Mouse (Mus musculus) retina, embryonic 14.5 days (tissue): ENCODE measurements around the gene Lmo1.
A peak's percentile ranks its signal among the peaks of the same experiment; 100 is the strongest.
"Not testable (repeated sequence)": the region's sequence is repeated elsewhere in the genome, so short reads cannot be mapped to it uniquely, and the experiment has no call there.

Experiments used
- DNase-seq: peaks from one replicate; pipeline ENCODE4 v3.0.0-alpha.2; 2015; ENCODE audit warnings: low spot score

Gene Lmo1

DNA sequence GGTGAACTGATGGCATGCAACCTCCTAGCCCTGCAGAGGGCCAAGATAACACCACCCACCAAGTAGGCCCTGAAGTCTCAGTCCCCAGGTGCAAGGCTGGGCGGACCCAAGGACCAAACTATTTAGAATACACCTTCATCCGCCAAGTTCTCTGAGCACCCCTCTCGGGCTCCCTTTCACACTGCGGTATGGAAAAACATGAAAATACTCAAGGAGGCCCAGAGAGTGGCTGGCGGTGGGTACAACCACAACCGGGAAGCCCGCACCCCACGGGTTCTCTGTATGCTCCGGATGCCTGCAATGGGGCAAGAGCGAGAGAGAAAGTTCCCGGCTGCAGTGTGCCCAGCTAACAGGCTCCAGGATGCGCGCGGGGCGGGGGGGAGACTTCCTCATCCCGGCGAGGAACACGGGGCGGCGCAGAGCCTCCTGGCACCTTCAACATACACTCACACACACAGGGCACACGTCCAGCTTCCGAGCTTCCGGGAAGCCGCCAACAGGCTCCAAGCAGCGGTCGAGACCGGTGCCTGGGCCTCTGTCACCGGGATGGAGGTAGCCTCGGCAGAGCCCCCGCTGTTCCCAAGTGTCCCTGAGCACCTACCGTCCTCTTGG, 564 bp downstream of the Lmo1 start:
- peak; percentile 57 for DNase-seq

DNA sequence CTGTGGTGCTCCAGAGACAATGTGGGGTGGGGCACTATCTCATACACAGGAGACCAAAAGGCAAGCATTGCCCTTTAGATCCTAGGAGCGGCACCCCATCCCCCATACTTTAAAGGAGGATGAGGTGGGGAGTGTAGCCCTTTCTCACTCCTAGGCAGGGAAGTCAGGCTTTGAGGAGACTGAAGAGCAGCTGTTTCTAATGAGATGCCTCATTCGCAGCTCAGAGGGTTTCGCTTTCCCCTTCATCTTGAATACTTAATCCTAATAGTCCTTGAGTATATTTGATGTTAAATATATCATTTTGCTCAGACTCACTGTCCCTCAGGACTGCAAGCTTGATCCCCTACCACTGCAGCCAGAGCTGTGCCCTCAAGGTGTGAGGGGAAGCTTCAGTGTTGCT, 3.1 kb downstream of the Lmo1 start:
- DNase-seq, result no peak

DNA sequence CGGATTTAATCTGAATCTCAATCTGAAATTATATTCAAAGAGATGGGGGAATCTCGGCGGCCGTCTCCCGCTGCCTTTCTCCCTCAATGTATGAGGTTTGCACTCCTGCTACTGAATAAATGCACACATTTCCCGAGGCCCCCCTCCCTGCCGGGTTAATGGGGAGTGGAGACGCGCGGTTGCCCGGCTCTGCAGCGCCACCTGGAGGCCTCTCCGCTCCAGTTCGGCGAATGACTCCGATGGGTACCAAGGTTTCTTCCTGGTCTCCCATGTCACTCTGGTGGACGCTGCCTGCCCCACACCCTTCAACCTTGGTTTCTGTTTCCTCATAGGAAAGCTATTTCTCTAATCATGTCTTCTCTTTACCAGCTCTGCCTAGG, 4.6 kb downstream of the Lmo1 start:
- DNase-seq, result peak; percentile 94

DNA sequence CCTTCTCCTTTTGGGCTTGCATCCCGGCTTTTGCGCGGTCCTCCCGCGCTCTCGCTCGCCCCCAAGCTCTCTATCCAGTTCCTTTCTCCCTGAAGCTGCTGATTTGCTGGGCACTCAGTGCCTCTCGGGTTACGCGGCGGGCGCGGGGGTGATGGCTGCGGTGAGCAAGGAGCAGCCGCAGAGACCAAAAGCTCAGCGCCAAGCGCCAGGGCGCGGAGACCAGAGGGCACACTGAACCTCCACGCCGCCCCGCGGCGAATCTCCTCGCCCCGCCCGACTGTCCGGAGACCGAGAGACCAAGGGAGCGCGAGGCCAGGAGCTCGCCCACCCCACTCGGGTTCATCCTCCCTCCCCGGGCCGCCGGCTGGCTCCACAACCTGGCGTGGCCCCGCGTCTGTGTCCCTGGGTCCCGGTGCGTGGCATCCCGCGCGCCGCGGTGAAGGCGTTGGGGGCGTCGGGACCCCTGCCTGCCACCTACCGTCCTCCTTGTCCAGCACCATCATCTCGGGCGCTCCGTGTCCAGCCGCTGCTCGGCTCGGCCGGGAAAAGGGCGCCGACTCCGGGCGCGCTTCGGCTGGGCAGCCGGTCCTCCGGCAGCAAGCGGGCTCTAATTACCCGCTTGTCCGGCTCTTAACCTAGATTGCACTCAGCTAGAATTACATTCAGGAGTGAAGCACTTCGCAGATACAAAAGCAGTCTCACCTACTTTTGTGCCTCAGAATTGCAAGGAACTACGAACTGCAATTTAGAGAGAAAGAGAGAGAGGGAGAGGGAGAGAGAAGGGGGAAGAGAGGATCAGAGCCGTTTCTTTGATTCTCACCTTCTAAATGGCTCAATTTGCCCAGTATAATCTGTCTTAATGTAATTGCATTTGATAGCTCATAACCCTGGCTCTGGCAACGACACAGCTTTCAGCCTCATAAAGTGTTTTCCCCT, 5.2 kb downstream of the Lmo1 start:
- peak; percentile 61 for DNase-seq

DNA sequence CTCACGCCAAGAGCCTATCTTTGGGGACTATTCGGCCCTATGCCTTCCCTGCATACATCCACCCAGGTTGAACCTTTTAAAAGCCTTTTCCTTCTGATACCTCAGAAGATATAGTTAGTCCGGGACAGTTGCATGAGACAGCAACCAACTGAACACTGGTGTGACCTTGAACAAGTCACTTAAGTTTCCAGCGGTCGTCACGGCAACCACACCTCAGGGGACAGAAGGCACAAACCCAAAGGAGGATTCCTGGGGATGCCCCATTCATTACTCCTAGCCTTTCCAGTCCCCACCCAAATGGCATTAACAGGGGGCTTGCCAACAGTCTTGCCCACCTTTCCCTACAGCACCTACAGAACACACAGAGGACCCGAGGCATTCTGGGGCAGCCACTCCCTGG, 6.3 kb downstream of the Lmo1 start:
- no peak for DNase-seq

DNA sequence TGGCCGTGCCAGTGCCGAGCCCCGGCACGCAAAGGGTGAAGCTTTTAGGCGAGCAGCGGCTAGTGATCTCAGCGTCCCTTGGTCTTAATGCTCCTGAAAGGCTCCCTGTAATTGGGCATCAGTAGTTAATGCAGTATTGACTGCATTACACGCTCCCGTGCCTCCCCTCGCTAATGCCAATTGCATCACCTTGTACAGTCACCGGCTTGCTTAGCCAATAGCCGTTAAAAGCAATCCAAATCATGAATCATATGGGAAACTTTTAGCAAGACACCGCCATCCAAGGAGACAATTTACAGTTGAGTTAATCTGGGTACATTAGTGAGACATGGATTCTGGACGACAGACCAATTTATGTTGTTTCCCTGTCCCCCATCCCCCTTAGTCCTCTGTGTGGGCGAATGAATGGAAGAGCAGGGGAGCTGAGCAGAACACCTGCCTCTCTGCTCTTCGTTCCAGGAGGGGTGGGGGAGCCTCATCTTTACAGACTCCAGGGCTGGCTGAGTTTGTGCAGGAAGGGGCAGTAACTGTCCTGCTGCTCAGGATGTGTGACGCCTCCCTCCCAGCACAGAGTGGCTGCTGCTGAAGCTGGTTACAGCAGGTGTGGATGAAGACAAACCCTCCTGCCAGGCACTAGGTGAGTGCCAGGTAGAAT, 8.9 kb downstream of the Lmo1 start:
- peak; percentile 78 for DNase-seq

DNA sequence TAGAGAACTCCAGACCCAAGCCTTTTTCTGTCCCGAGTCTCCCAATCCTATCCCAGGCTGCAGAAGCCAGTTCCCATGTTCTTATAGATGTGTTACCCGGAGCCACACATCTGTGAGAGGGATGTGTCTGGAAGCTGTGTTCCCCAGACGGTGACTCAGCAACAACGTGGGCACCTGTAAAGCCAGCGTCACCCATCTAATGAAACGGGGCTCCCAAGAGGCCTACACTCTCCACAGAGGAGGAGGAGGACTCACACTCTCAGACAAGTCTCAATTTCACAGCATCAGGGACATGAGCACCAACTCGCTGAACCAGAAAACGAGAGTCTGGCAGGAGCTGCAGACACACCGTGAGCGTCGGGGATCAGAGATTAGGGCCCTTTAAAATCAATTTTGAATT, 20.7 kb downstream of the Lmo1 start:
- no peak for DNase-seq

DNA sequence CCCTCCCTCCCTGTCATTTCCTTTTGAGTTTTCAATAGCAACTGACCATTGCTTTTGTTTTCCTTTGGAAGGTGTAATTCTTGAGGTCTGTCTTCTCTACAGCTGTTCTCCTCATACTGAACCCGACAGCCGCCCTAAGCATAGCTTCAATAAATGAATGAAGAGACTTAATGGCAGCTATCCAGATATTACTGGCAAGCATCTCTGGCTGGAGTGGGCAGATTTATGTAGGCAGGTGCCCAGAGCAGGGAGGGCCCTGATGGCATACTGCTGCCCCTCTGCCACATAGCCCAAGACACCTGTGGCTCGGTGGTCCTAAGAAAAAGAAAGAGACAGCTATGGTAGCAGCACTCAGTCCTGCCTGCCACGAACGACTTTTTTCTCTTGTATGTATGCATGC, 21.5 kb downstream of the Lmo1 start:
- DNase-seq, result no peak

DNA sequence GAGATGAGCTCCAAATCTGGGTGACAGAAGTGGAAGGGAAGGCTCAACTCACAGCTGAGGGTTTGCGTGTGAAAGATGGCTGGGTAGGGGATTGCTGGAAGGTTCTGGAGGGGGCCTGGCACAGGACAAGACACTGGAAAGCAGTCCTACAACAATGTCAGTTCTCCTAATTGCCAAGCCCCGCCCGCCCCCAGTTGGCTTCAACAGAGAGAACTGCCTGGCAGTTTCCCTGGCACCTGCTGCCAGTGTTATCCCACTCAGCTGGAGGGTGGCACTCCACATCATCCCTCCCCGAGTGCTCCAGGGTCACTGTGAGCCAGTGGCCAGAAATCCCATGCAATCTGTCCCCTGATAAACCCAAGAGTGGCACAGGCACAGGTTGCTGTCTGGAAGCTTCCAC, 23.9 kb downstream of the Lmo1 start:
- no peak for DNase-seq

DNA sequence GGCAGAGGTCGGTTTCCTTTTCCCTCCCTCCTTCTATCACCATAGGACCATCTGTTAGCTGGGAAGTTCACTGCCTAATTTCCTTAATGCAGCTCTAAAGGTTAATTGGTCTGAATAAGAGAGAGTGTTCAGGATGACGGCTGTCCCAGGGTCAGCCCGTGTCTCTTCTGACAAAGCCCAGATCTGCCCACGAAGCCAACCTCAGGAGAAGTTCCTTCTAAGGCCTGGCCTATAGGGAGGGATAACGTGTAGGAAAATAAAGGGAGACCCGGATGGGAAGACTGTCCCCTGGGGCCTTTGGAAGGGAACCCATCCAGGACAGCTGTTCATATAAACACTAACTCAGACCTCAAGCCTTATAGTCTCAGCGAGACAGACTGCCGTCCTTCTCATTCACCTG, 29.8 kb downstream of the Lmo1 start:
- DNase-seq, result peak; percentile 51

DNA sequence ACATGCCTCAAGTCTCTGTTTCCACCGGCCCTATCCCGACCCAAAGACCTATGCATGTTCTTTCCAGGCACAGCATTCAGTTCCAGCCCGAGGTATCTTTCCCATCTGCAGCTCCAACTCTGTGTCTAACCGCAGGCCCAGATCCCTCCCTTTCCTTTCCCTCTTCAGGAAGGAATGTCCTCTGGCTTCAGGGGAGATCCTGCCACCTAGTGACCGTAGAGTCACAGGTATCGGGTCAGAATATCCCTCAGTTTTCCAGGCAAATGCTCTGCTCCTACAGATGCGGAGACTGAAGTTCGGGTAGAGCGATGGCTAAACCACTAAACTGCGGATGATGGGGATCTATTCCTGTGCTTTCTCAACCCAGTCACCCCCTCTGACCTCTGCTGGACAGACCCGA, 30.3 kb downstream of the Lmo1 start:
- no peak for DNase-seq

DNA sequence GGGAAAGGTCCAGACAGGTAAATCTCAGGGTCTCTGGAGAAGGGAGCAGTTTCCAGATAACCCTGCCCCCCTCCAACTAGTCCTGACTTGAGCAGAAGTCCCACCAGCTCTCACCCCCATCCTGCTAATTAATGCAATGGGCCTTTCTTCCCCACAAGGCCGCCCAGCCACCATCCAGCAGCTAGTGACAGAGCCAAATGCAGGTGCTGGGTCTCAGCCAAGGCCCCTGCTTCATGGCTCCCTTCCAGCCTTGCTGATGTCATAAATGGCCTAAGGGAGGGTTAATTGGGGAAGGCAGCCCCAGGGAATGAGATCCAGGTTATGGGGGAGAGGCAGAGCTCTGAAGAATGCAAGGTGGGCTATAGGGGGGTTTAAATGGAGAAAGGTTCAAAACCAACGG, 32.4 kb downstream of the Lmo1 start:
- DNase-seq, result no peak

DNA sequence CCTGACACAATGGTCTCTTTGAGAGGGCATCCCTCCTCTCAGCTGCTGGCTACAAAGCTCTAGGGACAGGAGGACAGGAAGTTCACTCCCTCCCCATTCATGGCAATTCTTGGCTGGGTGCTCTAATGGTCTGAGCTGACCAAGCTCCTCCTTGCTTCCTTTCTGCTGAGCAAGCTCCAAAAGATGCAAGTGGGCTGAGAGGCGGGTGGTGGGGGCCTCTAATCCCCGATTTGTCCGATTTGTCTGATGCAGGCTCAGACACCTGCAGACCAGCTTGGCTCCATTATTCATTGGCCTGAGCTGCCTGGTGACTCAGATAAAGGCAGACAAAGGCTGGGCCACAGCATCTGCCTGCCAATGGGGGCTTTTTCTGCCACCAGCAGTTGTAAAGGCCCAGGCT, 33.3 kb downstream of the Lmo1 start:
- peak; percentile 23 for DNase-seq

DNA sequence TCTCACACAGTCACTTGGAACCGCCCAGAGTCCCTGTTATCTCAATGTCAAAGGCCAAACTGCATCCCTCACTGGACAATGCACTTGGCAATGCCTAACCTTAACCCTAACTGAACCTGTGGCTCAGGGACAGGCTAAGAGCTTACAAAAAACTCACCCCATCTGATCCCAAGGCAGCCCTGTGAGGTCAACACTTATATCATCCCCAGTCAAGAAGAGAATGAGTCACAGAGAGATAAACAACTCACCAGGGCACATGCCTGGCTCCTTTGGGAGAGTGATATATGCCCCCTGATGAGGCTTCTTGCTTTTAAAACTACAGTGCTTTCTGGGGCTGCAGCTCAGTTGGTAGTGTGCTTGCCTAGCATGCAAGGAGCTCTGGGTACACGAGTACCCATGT, 34.0 kb downstream of the Lmo1 start:
- DNase-seq, result no peak

DNA sequence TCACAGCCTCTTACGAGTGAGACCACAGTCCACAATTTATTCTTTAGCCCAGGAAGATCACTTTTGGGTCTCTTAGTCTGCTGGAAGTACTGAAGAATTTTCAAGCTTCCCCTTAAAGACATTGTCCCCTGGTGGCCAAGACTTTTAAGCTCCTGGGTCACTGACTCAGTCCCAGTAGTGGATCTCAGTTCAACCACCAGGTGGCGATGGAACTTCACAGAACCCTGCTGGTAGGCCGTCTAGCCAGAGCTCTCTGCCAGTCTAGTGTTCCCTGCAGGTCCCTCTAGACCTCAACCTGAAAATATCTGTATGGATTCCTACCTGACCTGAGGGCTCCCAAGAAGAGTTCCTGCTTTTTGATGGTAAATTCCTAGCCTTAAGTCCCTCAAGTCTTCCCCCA, 35.6 kb downstream of the Lmo1 start:
- peak; percentile 98 for DNase-seq

DNA sequence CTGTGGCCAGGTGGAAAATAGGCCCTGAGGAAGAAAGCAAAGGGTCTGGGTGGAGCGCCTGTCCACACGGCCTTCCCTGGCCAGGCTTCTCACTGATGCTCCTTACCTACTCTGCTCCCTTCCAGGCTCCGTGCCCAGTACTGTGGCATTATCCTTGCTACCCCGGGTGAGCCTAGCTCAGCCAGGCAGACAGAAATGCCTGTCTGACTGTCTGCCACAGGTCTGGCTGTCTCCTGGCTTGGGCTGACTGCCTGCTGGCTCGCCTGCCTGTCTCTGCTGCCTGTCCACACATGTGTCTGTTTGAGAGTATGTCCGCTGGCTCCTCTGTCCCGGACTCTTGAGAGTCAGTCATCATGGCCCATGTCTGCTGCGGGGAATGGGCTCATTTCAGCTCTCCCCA, 37.6 kb downstream of the Lmo1 start:
- no peak for DNase-seq

DNA sequence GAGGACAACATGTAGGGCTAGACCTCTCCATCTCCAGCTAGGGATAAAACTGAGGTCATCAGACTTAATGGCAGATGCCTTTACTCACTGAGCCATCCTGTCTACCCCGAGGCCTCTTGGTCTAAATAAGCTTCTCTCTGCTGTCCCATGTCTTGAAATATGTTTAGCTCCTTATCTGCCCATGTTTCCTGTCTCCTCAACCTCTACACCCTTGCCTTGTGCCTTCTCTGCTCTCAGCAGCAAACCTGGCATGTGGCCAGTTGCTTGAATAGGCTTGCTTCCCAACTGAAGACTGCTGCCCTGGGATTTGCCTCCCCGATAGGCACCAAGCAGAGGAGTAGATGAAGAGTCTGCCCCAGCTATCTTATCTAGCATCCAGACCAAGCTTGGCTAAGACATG, 43.4 kb downstream of the Lmo1 start:
- DNase-seq, result no peak

DNA sequence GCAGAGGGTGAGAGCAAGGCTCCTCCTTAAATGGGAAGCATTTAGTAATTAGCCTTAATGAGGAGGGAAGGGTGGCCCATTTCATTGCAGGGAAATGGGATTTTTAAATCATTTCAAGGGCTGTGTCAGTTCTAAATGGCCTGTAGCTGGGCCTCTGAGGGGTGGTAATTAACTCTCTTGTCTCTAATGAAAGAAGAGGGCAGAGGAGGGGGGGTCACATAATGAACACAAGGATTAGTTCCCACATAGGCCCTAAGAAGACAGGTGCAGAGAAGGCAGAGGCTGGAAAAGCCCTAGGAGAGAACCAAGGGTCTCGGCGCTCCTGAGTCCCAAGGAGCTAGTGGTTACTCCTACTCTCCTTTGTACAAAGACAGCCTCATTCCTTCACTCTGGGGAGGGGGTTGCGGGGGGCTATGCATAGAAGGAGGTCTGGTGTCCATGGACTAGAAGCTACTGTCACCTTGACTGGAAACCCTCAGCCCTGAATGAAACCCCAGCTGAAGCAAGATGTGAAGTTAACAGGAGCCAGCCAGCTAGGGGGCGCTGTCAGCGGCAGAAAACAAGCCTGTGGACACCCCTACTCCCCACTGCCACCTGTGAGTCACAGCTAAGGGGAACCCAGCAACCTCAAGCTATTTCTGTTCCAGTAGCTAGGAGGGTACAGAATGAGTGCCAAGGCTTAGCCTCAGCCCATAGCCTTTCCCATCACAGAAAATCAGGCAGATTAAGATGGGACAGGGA, 44.9 kb downstream of the Lmo1 start:
- DNase-seq, result peak; percentile 19

DNA sequence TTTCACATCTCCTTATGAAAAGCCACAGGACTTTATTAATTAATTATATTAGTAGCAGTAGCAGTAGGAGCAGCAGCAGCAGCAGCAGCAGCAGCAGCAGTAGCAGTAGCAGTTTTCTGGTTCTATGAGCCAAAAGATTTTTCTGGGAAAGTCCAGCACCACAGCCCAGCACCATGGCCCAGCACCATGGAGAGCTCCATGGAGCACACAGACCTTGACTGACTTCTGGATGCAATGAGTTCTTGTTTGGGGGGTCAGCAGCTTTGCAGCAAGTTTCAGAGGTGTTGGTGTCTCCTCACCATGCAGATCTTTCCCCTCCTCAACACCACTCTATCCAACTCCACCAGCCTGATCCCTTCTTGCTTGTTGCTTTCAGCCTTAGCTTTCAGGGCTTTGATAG, 45.6 kb downstream of the Lmo1 start:
- DNase-seq, result peak; percentile 59

DNA sequence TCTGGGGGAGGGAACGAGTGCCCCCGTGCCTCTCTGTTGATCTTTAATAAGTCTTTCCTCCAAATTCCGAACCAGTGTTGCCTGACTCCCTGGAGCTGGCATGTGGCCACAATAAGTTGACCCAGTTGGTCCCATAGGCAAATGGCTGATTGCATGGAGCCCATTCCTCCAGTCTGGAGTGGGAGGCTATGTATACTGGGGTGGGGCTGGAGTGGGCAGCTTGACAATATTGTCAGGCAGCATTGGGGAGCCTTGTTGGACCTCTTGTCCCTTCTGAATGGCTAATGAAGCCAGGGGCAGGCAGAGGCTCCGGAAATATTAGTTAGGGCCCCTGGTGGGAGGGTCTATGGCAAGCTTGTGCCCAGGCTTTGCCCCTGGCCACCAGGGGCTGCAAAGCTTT, 59.1 kb downstream of the Lmo1 start:
- peak; percentile 37 for DNase-seq

DNA sequence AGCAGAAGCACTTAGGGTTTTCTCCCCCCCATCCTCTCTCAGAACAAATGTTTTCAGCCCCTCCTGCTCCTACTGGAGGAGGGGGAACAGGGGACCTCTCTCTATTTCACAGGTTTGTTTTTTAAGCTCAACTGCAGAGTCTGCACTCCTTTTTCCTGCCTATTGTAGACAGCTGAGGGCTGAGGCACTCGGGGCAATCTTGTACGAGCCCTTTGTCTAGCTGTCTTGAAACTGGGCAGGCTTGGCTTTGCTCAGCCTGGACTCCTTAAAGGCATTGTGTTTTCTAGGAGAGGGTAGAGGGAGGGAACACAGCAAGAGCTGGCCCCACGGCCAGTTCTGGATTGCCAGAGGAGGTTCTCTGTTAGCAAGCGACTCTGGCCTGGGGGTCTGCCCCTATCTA, 59.5 kb downstream of the Lmo1 start:
- not testable (repeated sequence) for DNase-seq

DNA sequence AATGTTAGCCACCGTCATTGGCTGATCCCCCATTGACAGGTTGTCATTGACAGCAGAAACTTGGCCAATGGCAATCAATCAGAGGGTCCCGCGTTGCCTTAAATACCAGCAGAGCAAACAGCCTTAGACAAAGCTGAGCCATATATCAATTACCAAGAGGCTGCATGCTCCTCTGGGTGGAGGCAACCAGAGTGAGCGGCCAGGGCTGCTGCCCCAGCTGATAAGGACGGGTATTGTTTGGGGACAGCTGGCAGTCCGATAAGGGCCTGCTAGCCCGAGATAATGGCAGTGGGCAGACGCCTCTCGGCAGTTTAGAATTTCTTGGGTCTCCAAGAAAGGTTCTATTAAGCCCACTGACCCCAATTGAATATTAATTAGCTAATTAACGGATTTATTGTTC, 60.1 kb downstream of the Lmo1 start:
- DNase-seq, result peak; percentile 78

DNA sequence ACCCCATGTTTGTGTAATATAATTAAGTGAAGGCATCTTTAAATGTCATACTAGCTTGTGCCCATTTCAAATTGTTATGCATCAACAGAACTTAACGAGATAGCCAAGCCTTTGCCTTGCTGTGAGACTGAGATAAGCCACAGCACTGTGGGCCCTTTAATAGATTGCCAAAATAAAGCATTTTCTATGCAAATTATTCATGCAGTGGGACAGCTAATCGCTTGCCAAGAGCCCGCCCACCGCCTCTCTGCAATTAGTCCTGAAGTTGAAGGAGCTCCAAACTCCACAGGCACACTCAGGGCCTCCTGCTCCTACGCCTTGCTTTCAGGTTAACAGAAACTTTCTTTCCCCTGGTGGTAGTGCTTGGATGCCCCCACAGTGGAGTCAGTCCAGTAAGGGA, 64.0 kb downstream of the Lmo1 start:
- DNase-seq, result no peak
